Mouse (Mus musculus) cerebellum, adult 2 months (tissue): ENCODE data around the gene Ubxn7.

Source experiments
- CTCF ChIP-seq: fragments of 200-500 bp; IDR thresholded peaks from 2 replicates; pipeline ENCODE4 v1.5.1; 2011; ENCODE audit warnings: low read depth, mild to moderate bottlenecking, control low read depth, low read length, moderate library complexity, borderline replicate concordance; ENCODE audit not compliant: insufficient read depth
- POLR2A ChIP-seq: fragments of 200-500 bp; IDR thresholded peaks from 2 replicates; pipeline ENCODE4 v1.6.1; 2011; ENCODE audit warnings: low read length, control low read depth, borderline replicate concordance; ENCODE audit not compliant: insufficient read depth

DNA sequence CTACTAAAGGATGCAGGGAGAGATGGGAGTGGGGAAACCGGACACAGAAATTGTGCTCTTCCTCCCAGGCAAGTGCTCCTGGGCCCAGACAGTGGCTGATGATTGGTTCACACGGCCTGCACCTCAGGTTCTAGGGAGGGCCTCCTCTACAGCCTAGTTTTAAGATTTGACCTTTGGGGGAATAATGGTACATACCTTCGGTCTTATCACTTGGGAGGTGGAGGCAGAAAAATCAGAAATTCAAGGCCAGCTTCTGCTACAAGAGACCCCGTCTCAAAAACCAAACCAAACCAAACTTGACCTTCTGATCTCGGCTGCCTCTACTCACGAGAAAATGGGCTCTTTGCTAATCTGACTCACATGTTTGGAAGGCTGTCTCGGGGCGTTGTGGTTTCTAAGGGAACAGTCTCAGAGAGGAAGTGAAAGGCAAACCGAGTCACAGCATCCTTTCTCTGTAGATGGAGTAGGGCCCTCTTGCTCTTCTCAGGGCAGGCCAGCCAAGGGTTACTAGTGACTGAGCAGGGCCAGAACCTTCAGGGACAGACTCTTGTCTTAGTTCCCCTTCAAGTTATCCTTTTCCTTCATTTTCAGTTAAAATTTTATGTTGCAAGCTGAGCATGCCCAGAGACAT, 69.4 kb downstream of the Ubxn7 start:
- TF ChIP-seq CTCF, result no peak
- no peak for TF ChIP-seq POLR2A
